Mouse (Mus musculus) heart, embryonic 16.5 days (tissue): Measurements from ENCODE around the gene Hcn1. TPM values are rescaled to one million over a fixed set of nuclear protein-coding genes. Genes with fewer than 3 reads are reported as not detected.

ENCODE experiments used
- ATAC-seq: fragments of 200-750 bp; cut with Nextera tagmentation; replicated peaks from 2 replicates; pipeline ENCODE4 v1.8.0; 2017; ENCODE audit warnings: moderate number of reproducible peaks; ENCODE audit not compliant: insufficient read depth, low FRiP score; ENCODE audit errors: extremely low read depth
- H3K27ac ChIP-seq: fragments of 300-500 bp; sonication (generic); 2 replicates; pipeline ENCODE4 v1.5.1; 2014; ENCODE audit warnings: mild to moderate bottlenecking, low read length, control low read depth, moderate library complexity
- H3K27me3 ChIP-seq: fragments of 300-500 bp; sonication (generic); 2 replicates; pipeline ENCODE4 v1.6.1; 2014; ENCODE audit warnings: low read length, mixed read lengths; ENCODE audit not compliant: control insufficient read depth, insufficient read depth
- H3K36me3 ChIP-seq: fragments of 300-500 bp; sonication (generic); 2 replicates; pipeline ENCODE4 v1.6.1; 2014; ENCODE audit not compliant: control insufficient read depth, insufficient read depth
- H3K4me1 ChIP-seq: fragments of 300-500 bp; sonication (generic); 2 replicates; pipeline ENCODE4 v1.6.1; 2014; ENCODE audit warnings: low read length, mixed read lengths; ENCODE audit not compliant: control insufficient read depth, insufficient read depth
- H3K4me2 ChIP-seq: fragments of 300-500 bp; sonication (generic); 2 replicates; pipeline ENCODE4 v1.6.1; 2014; ENCODE audit warnings: low read depth, mild to moderate bottlenecking, control low read depth, low read length
- H3K4me3 ChIP-seq: fragments of 300-500 bp; sonication (generic); 2 replicates; pipeline ENCODE4 v1.5.1; 2014; ENCODE audit warnings: mild to moderate bottlenecking, control low read depth, low read length
- H3K9ac ChIP-seq: fragments of 300-500 bp; sonication (generic); 2 replicates; pipeline ENCODE4 v1.6.1; 2014; ENCODE audit warnings: low read length, control low read depth
- H3K9me3 ChIP-seq: fragments of 300-500 bp; sonication (generic); replicated peaks from 2 replicates; pipeline ENCODE4 v1.6.1; 2016; ENCODE audit warnings: low read length; ENCODE audit not compliant: control insufficient read depth
- WGBS: fragments of 180-500 bp; shearing (Covaris S2); extraction: QIAGEN DNeasy Blood & Tissue Kit; methylation state at CpG from one replicate; pipeline ENCODE4 v1.1.7; 2014; 5-methylcytosine and 5-hydroxymethylcytosine counted together
- polyA plus RNA-seq: library from polyadenylated mRNA; unstranded; fragments of >200 nt; fragmentation: Nextera tagmentation; extraction: Ambion mirVana; gene quantifications from 2 replicates; pipeline ENCODE4 v1.2.1, GENCODE M21; 2015

The Hcn1 gene
- polyA plus RNA-seq, 1 experiment from 2014 or later, result 0.03 TPM

GRCm38 (mm10) chr13:117827628-117828027 lies 225.5 kb downstream of the Hcn1 start:
- Histone ChIP-seq H3K36me3 (no peaks in the 10 kb centered on the region), H3K27me3 (no peaks in the 10 kb centered on the region), H3K27ac (no peak overlapping the region), H3K4me3 (no peak overlapping the region), H3K9me3 (no peaks in the 10 kb centered on the region), H3K4me2 (no peak overlapping the region), H3K4me1 (no peaks in the 10 kb centered on the region), H3K9ac (no peak overlapping the region)
- no peak for ATAC-seq
- 73% methylated on average over 5 of the region's 5 CpGs for WGBS

- 84% methylated on average over 1 of the region's 1 CpGs for WGBS
- H3K27me3 ChIP-seq, result no peaks in the 10 kb centered on the region
- H3K4me1 ChIP-seq, result no peaks in the 10 kb centered on the region
- H3K4me2 ChIP-seq, result no peak overlapping the region
- no peak overlapping the region for H3K4me3 ChIP-seq
- no peak overlapping the region for H3K9ac ChIP-seq
- no peak for ATAC-seq
- no peaks in the 10 kb centered on the region for H3K36me3 ChIP-seq
- H3K27ac ChIP-seq, result no peak overlapping the region
- no peaks in the 10 kb centered on the region for H3K9me3 ChIP-seq
Observed at GRCm38 (mm10) chr13:117836658-117837057, 234.5 kb downstream of the Hcn1 start.

GRCm38 (mm10) chr13:117838264-117838663 lies 236.1 kb downstream of the Hcn1 start:
- Histone ChIP-seq H3K4me3 (no peak overlapping the region), H3K36me3 (no peaks in the 10 kb centered on the region), H3K9ac (no peak overlapping the region)

GRCm38 (mm10) chr13:117842366-117842765 lies 240.2 kb downstream of the Hcn1 start:
- H3K36me3 ChIP-seq, result no peaks in the 10 kb centered on the region
- H3K4me1 ChIP-seq, result no peaks in the 10 kb centered on the region
- H3K4me3 ChIP-seq, result no peak overlapping the region
- H3K9me3 ChIP-seq, result no peaks in the 10 kb centered on the region
- no peaks in the 10 kb centered on the region for H3K27me3 ChIP-seq
- H3K4me2 ChIP-seq, result no peak overlapping the region
- no peak for ATAC-seq
- H3K9ac ChIP-seq, result no peak overlapping the region
- H3K27ac ChIP-seq, result no peak overlapping the region

More at GRCm38 (mm10) chr13:117838264-117838663, 236.1 kb downstream of the Hcn1 start:
- no peaks in the 10 kb centered on the region for H3K27me3 ChIP-seq
- no peak overlapping the region for H3K4me2 ChIP-seq
- WGBS, result 85% methylated on average over 7 of the region's 7 CpGs
- no peak overlapping the region for H3K27ac ChIP-seq
- ATAC-seq, result no peak
- H3K4me1 ChIP-seq, result no peaks in the 10 kb centered on the region
- H3K9me3 ChIP-seq, result no peaks in the 10 kb centered on the region

- no peaks in the 10 kb centered on the region for H3K36me3 ChIP-seq
- no peak overlapping the region for H3K4me2 ChIP-seq
- no peak overlapping the region for H3K9ac ChIP-seq
- ATAC-seq, result no peak; the same call in 1 of the 2 replicates
- WGBS, result 66% methylated on average over 2 of the region's 2 CpGs
- H3K9me3 ChIP-seq, result no peaks in the 10 kb centered on the region
- H3K27me3 ChIP-seq, result no peaks in the 10 kb centered on the region
- H3K4me1 ChIP-seq, result no peaks in the 10 kb centered on the region
- H3K4me3 ChIP-seq, result no peak overlapping the region
- no peak overlapping the region for H3K27ac ChIP-seq
Observed at GRCm38 (mm10) chr13:117847290-117847689, 245.2 kb downstream of the Hcn1 start.

DNA sequence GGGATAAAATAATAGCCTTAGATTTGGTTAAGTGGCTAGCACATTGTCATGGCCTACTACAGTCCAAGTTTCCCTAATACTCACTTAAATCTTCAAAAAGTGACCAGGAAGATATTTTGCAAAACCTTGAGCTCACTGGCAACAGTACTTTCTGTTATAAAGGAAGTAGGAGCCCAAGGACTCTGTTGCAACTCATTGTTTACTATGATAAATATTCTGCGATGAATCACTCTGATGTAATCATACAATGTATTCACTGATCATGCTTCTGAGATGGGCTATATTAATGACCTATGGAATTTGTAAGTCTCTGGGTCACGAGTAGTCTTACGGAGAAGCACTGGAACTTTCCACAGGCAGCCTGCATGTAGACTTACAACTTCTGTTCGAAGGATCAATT lies 246.6 kb downstream of the Hcn1 start:
- Histone ChIP-seq H3K27ac (no peak overlapping the region), H3K9ac (no peak overlapping the region), H3K9me3 (no peaks in the 10 kb centered on the region), H3K4me1 (peaks cover 3% of the 10 kb centered on the region; the same call in 1 of the 2 replicates), H3K36me3 (no peaks in the 10 kb centered on the region), H3K4me2 (no peak overlapping the region), H3K27me3 (no peaks in the 10 kb centered on the region), H3K4me3 (no peak overlapping the region)
- WGBS, result 87% methylated on average over 4 of the region's 4 CpGs
- ATAC-seq, result no peak

GRCm38 (mm10) chr13:117851954-117852710 lies 250.0 kb downstream of the Hcn1 start:
- ATAC-seq, result no peak
- Histone ChIP-seq H3K4me3 (no peak overlapping the region), H3K4me2 (no peak overlapping the region), H3K9me3 (no peaks in the 10 kb centered on the region), H3K27ac (no peak overlapping the region), H3K27me3 (no peaks in the 10 kb centered on the region), H3K9ac (no peak overlapping the region), H3K36me3 (no peaks in the 10 kb centered on the region), H3K4me1 (peaks cover 3% of the 10 kb centered on the region; the same call in 1 of the 2 replicates)
- 71% methylated on average over 6 of the region's 6 CpGs for WGBS

GRCm38 (mm10) chr13:117852711-117853051 lies 250.6 kb downstream of the Hcn1 start:
- H3K9me3 ChIP-seq, result no peaks in the 10 kb centered on the region
- no peak overlapping the region for H3K4me2 ChIP-seq
- H3K4me1 ChIP-seq, result peaks cover 3% of the 10 kb centered on the region; the same call in 1 of the 2 replicates
- H3K9ac ChIP-seq, result no peak overlapping the region
- no peak for ATAC-seq
- H3K4me3 ChIP-seq, result no peak overlapping the region
- peak overlapping the region; percentile 4; the same call in 1 of the 2 replicates for H3K27ac ChIP-seq
- no peaks in the 10 kb centered on the region for H3K27me3 ChIP-seq
- 74% methylated on average over 2 of the region's 2 CpGs for WGBS
- H3K36me3 ChIP-seq, result no peaks in the 10 kb centered on the region

- 26% methylated on average over 3 of the region's 3 CpGs for WGBS
- Histone ChIP-seq H3K4me2 (no peak overlapping the region), H3K9ac (no peak overlapping the region), H3K27ac (no peak overlapping the region), H3K27me3 (no peaks in the 10 kb centered on the region), H3K36me3 (no peaks in the 10 kb centered on the region), H3K4me1 (no peaks in the 10 kb centered on the region), H3K9me3 (no peaks in the 10 kb centered on the region), H3K4me3 (no peak overlapping the region)
- no peak for ATAC-seq
Observed at GRCm38 (mm10) chr13:117858416-117858815, 256.3 kb downstream of the Hcn1 start.
